Mouse (Mus musculus): ENCODE data around the gene Ccdc180. TPM values are rescaled to one million over a fixed set of nuclear protein-coding genes. Genes with fewer than 3 reads are reported as not detected.

The Ccdc180 gene
- polyA plus RNA-seq, 1 experiment from 2014 or later = 0.05 TPM

DNA sequence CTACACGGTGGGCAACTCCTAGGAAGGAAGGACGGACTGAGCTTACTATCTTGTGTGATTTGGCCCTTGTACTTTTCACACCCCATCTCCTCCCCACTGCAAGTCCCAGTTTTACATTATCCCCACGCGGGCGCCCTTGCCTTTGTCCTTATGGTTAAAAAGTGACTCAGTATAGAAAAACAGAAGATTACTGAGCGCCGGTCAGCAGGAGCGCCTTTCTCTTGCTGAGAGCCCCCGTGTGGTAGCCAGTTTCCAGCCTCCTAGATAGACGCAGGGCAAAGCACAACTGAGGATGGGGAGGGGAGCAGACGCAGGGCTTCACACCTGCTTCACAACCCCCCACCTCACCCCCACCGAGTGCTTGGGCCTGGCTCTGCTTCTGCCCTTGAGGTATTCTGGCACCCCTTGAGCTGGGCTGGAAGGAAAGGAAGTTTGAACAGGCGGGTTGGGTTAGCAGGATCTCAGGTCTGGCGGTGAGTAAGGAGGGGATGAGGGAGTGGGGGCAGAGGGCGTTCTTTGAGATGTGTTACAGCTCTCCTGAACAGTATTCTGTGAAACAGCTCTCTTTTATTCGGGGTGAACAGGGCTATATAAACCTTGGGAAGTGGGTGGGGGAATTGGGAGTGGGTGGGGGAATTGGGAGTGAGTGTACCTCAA is 6.5 kb downstream of the Ccdc180 start:
- no peaks in the 10 kb centered on the region for H3K36me3 ChIP-seq (ENCODE audit: control insufficient read depth, insufficient read depth, low read length)
- H3K27ac ChIP-seq (ENCODE audit: low read depth, low read length) = no peak overlapping the region
- H3K4me1 ChIP-seq (ENCODE audit: control insufficient read depth, insufficient read depth, low read length) = no peaks in the 10 kb centered on the region
- ATAC-seq (ENCODE audit: insufficient read depth, low FRiP score, low TSS enrichment) = no peak
- DNase-seq (ENCODE audit: low spot score) = no peak
- no peaks in the 10 kb centered on the region for H3K27me3 ChIP-seq (ENCODE audit: control insufficient read depth, insufficient read depth, low read length)
- no peak overlapping the region for H3K4me2 ChIP-seq (ENCODE audit: low read depth)
- H3K9ac ChIP-seq (ENCODE audit: low read length) = no peak overlapping the region
- H3K4me3 ChIP-seq (ENCODE audit: low read depth, low read length) = no peak overlapping the region
- WGBS = 13% methylated on average over 16 of the region's 16 CpGs
- no peaks in the 10 kb centered on the region for H3K9me3 ChIP-seq (ENCODE audit: control insufficient read depth, low read length)

DNA sequence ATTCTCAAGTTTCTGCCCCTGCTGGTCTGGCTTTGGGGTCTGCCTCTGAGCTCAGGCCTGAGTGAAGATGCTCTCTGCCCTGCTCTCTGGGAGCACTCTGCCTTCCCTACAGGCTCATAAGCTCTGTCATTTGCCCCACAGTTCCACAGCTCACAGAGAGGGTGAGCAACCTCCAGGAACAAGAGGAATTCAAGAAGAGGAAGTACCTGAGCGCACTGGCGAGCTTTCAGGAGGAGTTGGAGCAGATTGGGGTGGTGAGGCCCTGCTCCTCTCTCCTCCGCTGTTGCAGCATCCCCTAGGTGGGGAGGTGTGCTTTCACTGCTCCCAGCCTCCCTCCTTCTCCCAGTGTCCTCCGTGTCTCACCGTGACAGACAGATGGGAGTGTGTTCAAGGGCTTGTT is 8.3 kb downstream of the Ccdc180 start:
- no peak overlapping the region for H3K4me2 ChIP-seq (ENCODE audit: low read depth)
- DNase-seq (ENCODE audit: low spot score) (no peak), ATAC-seq (ENCODE audit: insufficient read depth, low FRiP score, low TSS enrichment) (no peak)
- 57% methylated on average over 5 of the region's 5 CpGs for WGBS
- no peak overlapping the region for H3K4me3 ChIP-seq (ENCODE audit: low read depth, low read length)
- no peaks in the 10 kb centered on the region for H3K4me1 ChIP-seq (ENCODE audit: control insufficient read depth, insufficient read depth, low read length)
- H3K9me3 ChIP-seq (ENCODE audit: control insufficient read depth, low read length) = no peaks in the 10 kb centered on the region
- no peak overlapping the region for H3K27ac ChIP-seq (ENCODE audit: low read depth, low read length)
- no peak overlapping the region for H3K9ac ChIP-seq (ENCODE audit: low read length)
- H3K27me3 ChIP-seq (ENCODE audit: control insufficient read depth, insufficient read depth, low read length) = no peaks in the 10 kb centered on the region
- H3K36me3 ChIP-seq (ENCODE audit: control insufficient read depth, insufficient read depth, low read length) = no peaks in the 10 kb centered on the region

DNA sequence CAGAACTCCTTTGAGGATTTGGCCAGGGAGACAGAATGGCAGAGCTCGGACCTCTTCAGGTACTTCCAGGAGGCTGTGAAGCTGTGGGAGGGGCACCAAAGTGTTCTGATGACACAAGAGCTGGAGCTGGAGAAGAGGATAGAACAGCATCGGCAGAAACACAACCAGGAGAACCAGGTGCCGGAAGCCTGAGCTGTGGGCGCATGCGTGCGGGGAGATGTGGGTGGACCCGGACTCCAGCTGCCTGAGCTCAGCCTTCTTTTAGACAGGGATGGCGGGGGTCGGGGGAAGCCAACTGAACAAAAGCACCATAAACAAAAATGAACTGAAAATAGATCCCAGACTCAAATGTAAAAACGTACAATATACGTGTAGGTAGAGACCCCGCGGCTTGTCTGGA is 19.2 kb downstream of the Ccdc180 start:
- H3K4me3 ChIP-seq (ENCODE audit: low read depth, low read length) = no peak overlapping the region
- no peak overlapping the region for H3K9ac ChIP-seq (ENCODE audit: low read length)
- ATAC-seq (ENCODE audit: insufficient read depth, low FRiP score, low TSS enrichment) (no peak), DNase-seq (ENCODE audit: low spot score) (no peak)
- no peak overlapping the region for H3K4me2 ChIP-seq (ENCODE audit: low read depth)
- 93% methylated on average over 13 of the region's 13 CpGs for WGBS
- H3K27ac ChIP-seq (ENCODE audit: low read depth, low read length) = no peak overlapping the region
- H3K4me1 ChIP-seq (ENCODE audit: control insufficient read depth, insufficient read depth, low read length) = no peaks in the 10 kb centered on the region
- H3K27me3 ChIP-seq (ENCODE audit: control insufficient read depth, insufficient read depth, low read length) = no peaks in the 10 kb centered on the region
- no peaks in the 10 kb centered on the region for H3K9me3 ChIP-seq (ENCODE audit: control insufficient read depth, low read length)
- H3K36me3 ChIP-seq (ENCODE audit: control insufficient read depth, insufficient read depth, low read length) = no peaks in the 10 kb centered on the region

DNA sequence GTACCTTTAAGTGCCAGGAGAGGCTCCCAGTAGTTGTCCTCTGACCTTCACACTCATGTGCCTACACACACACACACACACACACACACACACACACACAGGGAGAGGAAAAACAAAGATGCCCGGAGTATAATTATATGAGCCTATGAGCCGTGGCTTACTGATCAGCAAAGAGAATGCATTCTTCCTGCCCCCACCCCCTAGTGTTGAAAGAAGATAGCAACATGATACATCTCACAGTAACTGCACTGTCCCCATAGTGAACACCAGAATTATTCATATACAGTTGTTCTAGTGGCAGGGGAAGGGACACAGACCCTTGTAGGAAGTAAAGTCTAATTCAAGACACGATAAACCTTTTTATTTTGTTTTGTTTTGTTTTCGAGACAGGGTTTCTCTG is 19.8 kb downstream of the Ccdc180 start:
- no peaks in the 10 kb centered on the region for H3K36me3 ChIP-seq (ENCODE audit: control insufficient read depth, insufficient read depth, low read length)
- no peak overlapping the region for H3K9ac ChIP-seq (ENCODE audit: low read length)
- no peak for ATAC-seq (ENCODE audit: insufficient read depth, low FRiP score, low TSS enrichment)
- 79% methylated on average over 4 of the region's 4 CpGs for WGBS
- H3K27me3 ChIP-seq (ENCODE audit: control insufficient read depth, insufficient read depth, low read length) = no peaks in the 10 kb centered on the region
- no peaks in the 10 kb centered on the region for H3K9me3 ChIP-seq (ENCODE audit: control insufficient read depth, low read length)
- no peak overlapping the region for H3K27ac ChIP-seq (ENCODE audit: low read depth, low read length)
- DNase-seq (ENCODE audit: low spot score) = no peak
- no peak overlapping the region for H3K4me2 ChIP-seq (ENCODE audit: low read depth)
- H3K4me1 ChIP-seq (ENCODE audit: control insufficient read depth, insufficient read depth, low read length) = no peaks in the 10 kb centered on the region
- H3K4me3 ChIP-seq (ENCODE audit: low read depth, low read length) = no peak overlapping the region

DNA sequence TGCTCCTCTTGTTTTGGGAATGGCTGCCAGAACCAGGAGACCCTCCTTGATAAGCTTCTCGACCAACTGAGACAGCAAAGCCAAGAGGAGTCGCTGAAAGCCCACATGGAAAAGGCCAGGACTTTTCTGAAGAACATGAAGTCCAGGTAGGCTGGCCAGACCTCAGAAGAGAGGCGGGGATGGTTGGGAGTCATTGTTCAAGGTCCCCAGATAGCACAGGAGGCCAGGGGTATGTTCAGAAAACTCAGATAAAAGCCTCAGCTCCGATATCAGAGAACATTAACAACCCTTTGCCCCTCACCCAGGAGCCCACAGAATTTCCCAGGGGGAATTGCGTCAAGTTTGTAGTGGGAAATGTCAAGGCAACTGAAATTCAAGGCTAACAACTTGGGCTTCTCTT is 21.2 kb downstream of the Ccdc180 start:
- no peak for DNase-seq (ENCODE audit: low spot score)
- no peak overlapping the region for H3K4me2 ChIP-seq (ENCODE audit: low read depth)
- no peak overlapping the region for H3K27ac ChIP-seq (ENCODE audit: low read depth, low read length)
- no peaks in the 10 kb centered on the region for H3K36me3 ChIP-seq (ENCODE audit: control insufficient read depth, insufficient read depth, low read length)
- no peak overlapping the region for H3K9ac ChIP-seq (ENCODE audit: low read length)
- ATAC-seq (ENCODE audit: insufficient read depth, low FRiP score, low TSS enrichment) = no peak
- H3K4me1 ChIP-seq (ENCODE audit: control insufficient read depth, insufficient read depth, low read length) = no peaks in the 10 kb centered on the region
- no peaks in the 10 kb centered on the region for H3K9me3 ChIP-seq (ENCODE audit: control insufficient read depth, low read length)
- H3K4me3 ChIP-seq (ENCODE audit: low read depth, low read length) = no peak overlapping the region
- H3K27me3 ChIP-seq (ENCODE audit: control insufficient read depth, insufficient read depth, low read length) = no peaks in the 10 kb centered on the region
- WGBS = 91% methylated on average over 5 of the region's 5 CpGs

DNA sequence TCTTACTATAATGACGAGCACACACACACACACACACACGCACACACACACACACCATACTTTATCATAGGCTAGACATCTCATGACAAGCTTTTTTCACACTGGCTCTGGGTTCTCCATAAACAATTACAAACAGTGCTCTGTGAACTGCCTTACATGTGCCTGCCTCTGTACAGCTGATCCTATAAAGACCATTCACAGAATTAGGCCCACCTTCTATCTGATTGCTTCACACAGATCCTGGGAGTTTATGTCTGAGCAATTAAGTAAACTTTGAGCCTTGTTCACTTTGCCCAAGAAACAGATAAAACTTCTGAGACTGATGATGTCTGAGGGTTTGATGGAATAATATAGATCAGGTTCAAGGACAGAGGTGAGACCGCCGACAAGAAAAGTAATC is 21.8 kb downstream of the Ccdc180 start:
- Histone ChIP-seq H3K4me2 (ENCODE audit: low read depth) (no peak overlapping the region), H3K9ac (ENCODE audit: low read length) (no peak overlapping the region), H3K9me3 (ENCODE audit: control insufficient read depth, low read length) (no peaks in the 10 kb centered on the region), H3K4me3 (ENCODE audit: low read depth, low read length) (no peak overlapping the region), H3K27ac (ENCODE audit: low read depth, low read length) (no peak overlapping the region), H3K27me3 (ENCODE audit: control insufficient read depth, insufficient read depth, low read length) (no peaks in the 10 kb centered on the region), H3K36me3 (ENCODE audit: control insufficient read depth, insufficient read depth, low read length) (no peaks in the 10 kb centered on the region), H3K4me1 (ENCODE audit: control insufficient read depth, insufficient read depth, low read length) (no peaks in the 10 kb centered on the region)
- no peak for ATAC-seq (ENCODE audit: insufficient read depth, low FRiP score, low TSS enrichment)
- no peak for DNase-seq (ENCODE audit: low spot score)
- WGBS = 90% methylated on average over 4 of the region's 4 CpGs

DNA sequence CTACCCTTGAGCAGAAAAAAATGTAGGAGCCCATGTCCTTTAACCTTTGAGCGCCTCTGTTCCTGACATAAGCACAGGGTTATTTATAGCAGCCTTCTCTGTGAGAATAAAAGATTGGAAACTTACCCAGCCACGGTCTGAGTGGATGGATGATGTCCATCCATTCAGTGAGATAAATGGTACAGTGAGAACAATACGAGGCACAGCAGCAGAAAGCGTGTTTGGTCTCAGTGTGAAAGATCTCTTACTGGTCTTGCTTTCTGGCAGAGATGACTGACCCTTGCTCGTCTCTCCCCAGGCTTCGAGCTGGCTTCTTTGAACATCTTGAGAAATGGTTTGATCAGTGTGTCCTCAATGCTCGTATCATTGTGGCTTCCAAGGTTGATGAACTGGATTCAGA is 27.0 kb downstream of the Ccdc180 start:
- DNase-seq (ENCODE audit: low spot score) (no peak), ATAC-seq (ENCODE audit: insufficient read depth, low FRiP score, low TSS enrichment) (no peak)
- no peaks in the 10 kb centered on the region for H3K36me3 ChIP-seq (ENCODE audit: control insufficient read depth, insufficient read depth, low read length)
- no peaks in the 10 kb centered on the region for H3K4me1 ChIP-seq (ENCODE audit: control insufficient read depth, insufficient read depth, low read length)
- no peak overlapping the region for H3K9ac ChIP-seq (ENCODE audit: low read length)
- H3K9me3 ChIP-seq (ENCODE audit: control insufficient read depth, low read length) = no peaks in the 10 kb centered on the region
- WGBS = 51% methylated on average over 7 of the region's 7 CpGs
- H3K27me3 ChIP-seq (ENCODE audit: control insufficient read depth, insufficient read depth, low read length) = no peaks in the 10 kb centered on the region
- H3K27ac ChIP-seq (ENCODE audit: low read depth, low read length) = no peak overlapping the region
- no peak overlapping the region for H3K4me2 ChIP-seq (ENCODE audit: low read depth)
- H3K4me3 ChIP-seq (ENCODE audit: low read depth, low read length) = no peak overlapping the region

DNA sequence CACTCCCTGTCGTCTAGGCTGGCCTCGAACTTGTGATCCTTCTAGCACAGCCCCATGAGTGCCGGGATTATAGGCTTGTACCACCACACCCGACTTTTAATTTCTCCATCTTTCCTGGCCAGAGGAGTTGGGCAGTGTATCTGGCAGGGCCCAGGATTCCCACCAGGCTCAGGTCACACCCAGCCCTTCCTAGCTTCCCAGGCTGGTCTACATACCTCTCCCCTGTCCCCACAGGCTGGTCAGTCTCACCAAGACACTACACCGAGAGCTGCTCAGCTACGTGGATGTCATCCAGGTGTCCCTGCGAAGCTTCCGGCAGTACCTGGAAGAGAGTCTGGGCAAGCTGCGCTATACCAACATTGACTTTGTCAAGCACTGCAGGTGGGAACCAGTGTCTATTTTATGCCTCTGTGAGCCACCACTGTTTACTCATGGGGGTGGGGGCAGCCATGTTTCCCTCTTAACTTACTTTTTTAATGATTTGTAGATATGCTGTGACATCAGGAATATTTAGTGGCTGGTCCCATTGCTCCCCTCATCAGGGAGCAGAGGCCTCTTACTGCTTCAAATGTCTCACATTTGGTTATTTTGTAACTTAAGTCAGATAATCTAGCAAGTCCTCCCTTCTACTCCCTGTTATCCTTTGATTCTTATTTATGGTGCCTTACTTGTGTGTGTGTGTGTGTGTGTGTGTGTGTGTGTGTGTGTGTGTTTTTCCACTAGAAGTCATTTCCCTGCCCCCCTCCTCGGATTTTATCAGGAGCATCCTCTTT is 31.7 kb downstream of the Ccdc180 start:
- Histone ChIP-seq H3K36me3 (ENCODE audit: control insufficient read depth, insufficient read depth, low read length) (no peaks in the 10 kb centered on the region), H3K4me2 (ENCODE audit: low read depth) (no peak overlapping the region), H3K27ac (ENCODE audit: low read depth, low read length) (no peak overlapping the region), H3K27me3 (ENCODE audit: control insufficient read depth, insufficient read depth, low read length) (no peaks in the 10 kb centered on the region), H3K9me3 (ENCODE audit: control insufficient read depth, low read length) (no peaks in the 10 kb centered on the region), H3K9ac (ENCODE audit: low read length) (no peak overlapping the region), H3K4me3 (ENCODE audit: low read depth, low read length) (no peak overlapping the region), H3K4me1 (ENCODE audit: control insufficient read depth, insufficient read depth, low read length) (no peaks in the 10 kb centered on the region)
- ATAC-seq (ENCODE audit: insufficient read depth, low FRiP score, low TSS enrichment) = no peak
- no peak for DNase-seq (ENCODE audit: low spot score)
- 89% methylated on average over 10 of the region's 10 CpGs for WGBS

DNA sequence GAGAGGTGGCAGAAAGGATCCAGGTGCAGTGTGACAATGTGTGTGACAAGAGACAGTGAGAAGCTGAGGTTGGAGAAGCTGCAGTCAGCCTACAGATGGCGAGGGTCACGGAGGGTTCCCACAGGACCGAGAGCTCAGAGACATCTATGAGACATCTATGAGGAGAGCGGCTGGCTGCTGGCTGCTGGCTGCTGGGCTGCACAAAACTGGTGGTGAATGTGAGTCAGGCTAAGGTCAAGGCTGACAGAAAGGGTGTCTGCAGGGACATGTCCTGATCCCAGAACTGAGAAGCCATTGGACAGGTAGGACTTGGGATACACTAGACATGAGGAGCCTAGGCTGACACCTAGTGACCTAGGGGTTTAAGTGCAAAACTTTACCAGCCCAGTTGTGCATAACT is 33.9 kb downstream of the Ccdc180 start:
- ATAC-seq (ENCODE audit: insufficient read depth, low FRiP score, low TSS enrichment) = no peak
- DNase-seq (ENCODE audit: low spot score) = no peak
- WGBS = 84% methylated on average over 4 of the region's 4 CpGs
- Histone ChIP-seq H3K36me3 (ENCODE audit: control insufficient read depth, insufficient read depth, low read length) (no peaks in the 10 kb centered on the region), H3K27me3 (ENCODE audit: control insufficient read depth, insufficient read depth, low read length) (no peaks in the 10 kb centered on the region), H3K9ac (ENCODE audit: low read length) (no peak overlapping the region), H3K9me3 (ENCODE audit: control insufficient read depth, low read length) (no peaks in the 10 kb centered on the region), H3K4me1 (ENCODE audit: control insufficient read depth, insufficient read depth, low read length) (no peaks in the 10 kb centered on the region), H3K4me2 (ENCODE audit: low read depth) (no peak overlapping the region), H3K27ac (ENCODE audit: low read depth, low read length) (no peak overlapping the region), H3K4me3 (ENCODE audit: low read depth, low read length) (no peak overlapping the region)

Measured in neural tube, embryonic 11.5 days (tissue).